Mouse (Mus musculus) layer of hippocampus, adult 11-12 months (tissue): ENCODE measurements around the gene Rccd1.
"Not testable (repeated sequence)": the region's sequence is repeated elsewhere in the genome, so short reads cannot be mapped to it uniquely, and the experiment has no call there.

Experiments
- DNase-seq: peaks from one replicate; pipeline ENCODE4 v3.0.0; 2022; ENCODE audit warnings: low spot score

Rccd1 gene

DNA sequence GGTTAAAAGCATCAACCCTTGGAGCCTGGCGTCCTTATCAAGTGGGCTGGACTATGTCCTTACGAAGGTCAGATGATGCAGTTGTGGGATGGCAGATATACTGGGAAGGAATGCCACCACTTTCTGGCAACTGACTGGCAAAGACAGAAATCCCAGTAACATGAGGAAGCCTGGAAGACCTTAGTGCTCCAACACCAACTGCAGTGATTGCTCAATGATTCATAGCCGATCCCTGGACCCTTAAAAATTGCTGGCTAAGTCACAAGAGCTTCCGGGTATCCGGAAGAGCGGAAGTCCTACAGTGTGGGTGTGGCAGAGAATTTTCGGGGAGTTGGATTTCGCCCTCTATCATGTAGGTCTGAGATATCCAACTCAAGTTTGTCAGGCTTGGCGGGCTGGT lies 21.9 kb upstream of the Rccd1 start:
- no peak for DNase-seq

DNA sequence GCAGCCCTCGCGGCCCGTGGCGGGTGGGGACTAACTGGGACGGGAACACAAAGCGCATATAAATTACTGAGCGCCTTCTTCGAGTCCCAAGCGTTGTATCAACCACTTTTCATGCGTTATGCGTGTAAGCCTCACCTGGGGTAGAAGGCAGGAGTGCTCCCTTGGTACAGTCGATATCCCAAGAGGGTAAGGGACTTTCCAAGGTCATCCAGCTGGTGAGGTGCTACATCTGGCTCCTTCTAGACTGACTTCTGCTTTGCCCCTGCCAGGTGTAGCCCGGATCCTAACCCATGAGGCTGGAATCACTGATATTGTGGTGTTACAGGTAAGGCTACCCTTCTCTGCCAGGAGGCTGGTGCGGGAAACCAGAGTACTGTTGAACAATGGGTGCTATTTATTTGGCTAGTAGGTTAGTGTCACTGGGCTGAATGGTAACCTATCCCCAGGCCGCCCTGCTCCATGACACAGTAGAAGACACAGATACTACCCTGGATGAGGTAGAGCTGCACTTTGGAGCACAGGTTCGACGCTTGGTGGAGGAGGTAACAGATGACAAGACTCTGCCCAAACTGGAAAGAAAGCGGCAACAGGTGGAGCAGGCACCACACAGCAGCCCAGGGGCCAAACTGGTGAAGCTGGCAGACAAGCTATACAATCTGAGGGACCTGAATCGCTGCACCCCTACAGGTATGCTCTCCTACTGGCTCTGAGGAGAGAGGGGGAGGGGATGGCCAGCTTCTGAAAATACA lies 19.2 kb upstream of the Rccd1 start:
- no peak for DNase-seq

DNA sequence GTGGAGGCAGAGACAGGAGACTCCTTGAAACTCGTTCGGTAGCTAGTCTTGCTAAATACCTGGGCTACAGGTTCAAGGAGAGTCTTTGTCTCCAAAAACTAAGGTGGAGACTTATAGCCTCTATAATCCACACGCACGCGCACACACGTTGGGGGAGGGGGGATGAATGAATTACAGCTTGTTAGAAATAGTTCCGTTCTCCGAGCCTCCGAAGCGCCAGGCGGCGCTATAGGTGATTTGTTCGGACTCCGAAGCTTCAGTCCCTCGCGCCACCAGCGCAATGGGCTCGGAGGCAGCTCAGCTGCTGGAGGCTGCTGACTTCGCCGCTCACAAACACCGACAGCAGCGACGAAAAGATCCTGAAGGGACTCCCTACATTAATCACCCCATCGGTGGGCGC lies 18.6 kb upstream of the Rccd1 start, which contains the start of gene Hddc3:
Gene Hddc3 (plus strand): TSS at position 247 of the 400 bp plus-strand sequence.
- DNase-seq: peak; percentile 97

DNA sequence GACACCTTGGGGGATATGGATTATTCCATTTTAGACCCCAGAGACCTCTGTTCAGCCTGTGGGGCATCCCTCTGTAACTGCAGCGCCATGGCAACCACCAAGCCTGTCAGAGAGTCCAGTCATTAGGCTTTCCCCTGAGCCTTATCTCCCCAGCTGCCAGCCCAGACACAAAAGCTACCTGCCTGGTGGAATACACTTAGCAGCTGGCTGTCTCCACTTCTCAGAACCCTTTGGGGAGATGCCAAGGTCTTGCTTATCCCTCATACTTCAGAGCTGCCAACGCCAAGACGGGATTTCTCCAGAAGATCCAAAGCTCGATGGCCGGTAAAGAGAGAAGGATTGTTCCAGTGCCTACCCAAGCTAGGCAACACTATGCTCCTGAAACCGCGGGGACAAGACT lies 17.5 kb upstream of the Rccd1 start:
- no peak for DNase-seq

GRCm38 (mm10) chr7:80340793-80341192 lies 16.5 kb upstream of the Rccd1 start, which contains the start of gene Unc45a:
Unc45a (minus strand) TSS chr7:80341005.
- DNase-seq: peak; percentile 78

- DNase-seq: peak; percentile 99
These were observed 15.8 kb upstream of the Rccd1 start for GRCm38 (mm10) chr7:80339793-80340628.

- no peak for DNase-seq
These were observed 15.1 kb upstream of the Rccd1 start for GRCm38 (mm10) chr7:80339371-80339770.

GRCm38 (mm10) chr7:80336932-80337331 lies 12.7 kb upstream of the Rccd1 start:
- no peak for DNase-seq

GRCm38 (mm10) chr7:80334848-80335247 lies 10.6 kb upstream of the Rccd1 start:
- no peak for DNase-seq

DNA sequence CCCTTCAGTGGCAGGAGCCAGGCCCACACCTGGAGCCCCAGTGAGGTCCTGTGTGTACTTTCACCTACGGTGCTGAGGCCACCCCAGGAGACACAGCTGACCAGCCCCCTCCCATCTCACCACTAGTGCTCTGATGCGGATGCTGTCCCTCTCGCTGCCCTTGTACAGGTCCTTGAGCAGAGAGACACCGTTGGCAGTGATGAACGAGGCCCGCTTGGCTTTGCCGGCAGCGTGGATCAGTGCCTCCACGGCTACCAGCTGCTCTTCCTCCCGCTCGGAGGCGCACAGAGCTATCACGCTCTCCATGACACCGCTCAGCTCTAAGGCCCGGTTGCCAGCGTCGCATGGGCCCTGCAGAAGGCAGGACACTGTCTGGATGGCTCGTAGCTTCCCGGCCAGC lies 7.2 kb upstream of the Rccd1 start:
- no peak for DNase-seq

DNA sequence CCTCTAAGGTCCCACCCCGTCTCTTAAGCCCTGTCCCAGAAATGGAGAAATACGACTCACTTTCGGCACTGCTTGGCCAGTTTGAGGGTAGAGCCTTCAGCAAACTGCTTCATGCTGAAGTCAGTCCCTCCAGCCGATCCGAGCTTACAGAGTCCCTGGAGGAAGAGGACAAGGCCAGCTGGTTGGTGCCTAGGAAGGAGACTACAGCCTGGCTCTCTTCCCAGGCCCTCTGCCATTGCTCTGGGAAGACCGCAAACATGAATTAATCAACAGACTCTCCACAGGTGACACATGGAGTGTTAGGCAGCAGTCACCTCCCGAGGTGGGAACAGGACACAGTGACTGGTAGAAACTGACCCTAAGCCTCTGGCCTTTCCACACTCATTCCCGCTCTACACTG lies 6.0 kb upstream of the Rccd1 start:
- DNase-seq: no peak

DNA sequence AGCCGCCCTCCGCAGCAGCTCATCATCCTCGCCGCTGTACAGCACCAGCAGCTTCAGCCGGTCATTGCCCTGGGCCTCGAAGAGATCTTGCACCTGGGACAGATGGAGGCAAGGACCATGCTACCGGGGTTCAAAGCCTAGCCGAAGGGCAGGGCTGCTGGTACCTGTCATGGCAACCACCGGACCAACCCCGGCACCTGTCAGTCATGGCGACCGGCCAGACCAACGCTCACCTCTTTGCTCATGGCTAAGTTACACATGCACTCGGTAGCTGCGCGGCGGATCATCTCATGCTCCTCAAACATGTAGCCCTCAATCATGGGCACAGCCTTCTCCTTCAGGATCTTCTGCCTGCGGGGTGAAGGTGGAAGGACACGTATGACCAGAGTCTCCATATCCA lies 1.8 kb upstream of the Rccd1 start:
- DNase-seq: no peak

- DNase-seq: no peak
These were observed 1.1 kb upstream of the Rccd1 start for GRCm38 (mm10) chr7:80325292-80325868.

GRCm38 (mm10) chr7:80324816-80325119 lies 514 bp upstream of the Rccd1 start:
- not testable (repeated sequence) for DNase-seq

DNA sequence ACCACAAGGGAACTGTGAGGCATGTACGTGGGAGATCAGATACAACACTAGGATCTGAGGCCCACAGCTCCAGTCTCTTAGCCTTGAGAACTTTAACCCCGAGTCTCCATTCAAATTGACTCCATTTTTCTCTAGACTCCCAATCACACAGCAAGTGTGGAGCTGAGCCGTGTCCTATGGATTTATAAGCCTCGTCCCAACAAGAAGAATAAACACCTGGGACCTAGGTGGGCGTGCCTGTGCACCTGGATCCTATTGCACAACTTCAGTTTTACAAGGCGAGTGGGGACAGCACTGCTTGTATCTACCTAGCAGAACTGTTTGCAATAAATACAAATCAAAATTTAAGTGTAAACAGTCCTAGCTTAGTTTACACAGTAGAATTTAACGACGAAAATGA lies 918 bp downstream of the Rccd1 start:
- DNase-seq: no peak

DNA sequence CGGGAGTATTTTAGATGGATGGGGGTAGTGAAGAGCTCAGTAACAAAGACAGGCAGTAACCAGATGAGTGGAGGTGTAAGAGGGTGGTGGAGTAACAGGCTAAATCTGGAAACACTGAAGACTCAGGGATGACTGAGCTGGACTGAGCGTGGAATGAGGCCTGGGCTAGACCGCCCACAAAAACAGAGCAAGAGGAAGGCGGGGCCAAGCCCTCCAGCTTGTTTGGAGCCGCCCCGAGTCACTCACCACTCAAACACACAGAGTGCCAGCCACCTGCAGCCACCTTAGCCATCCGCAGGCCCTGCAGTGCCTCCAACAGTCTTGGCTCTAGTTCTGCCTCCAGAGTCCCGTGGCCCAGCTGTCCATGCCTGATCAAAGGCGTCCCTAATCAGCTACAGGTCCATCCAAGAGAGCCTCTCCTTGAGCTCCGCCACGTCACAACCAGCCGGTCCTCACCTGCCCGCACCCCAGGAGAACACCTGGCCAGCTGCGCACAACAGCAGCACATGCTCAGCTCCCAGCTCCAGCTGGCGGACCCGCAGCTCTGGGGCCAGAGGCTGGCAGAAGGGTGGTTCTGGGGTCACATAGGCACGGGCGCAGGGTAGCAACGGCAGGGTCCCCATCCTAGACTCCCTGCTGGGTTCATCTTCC lies 4.3 kb downstream of the Rccd1 start:
- no peak for DNase-seq

GRCm38 (mm10) chr7:80318670-80319069 lies 5.6 kb downstream of the Rccd1 start:
- DNase-seq: no peak

DNA sequence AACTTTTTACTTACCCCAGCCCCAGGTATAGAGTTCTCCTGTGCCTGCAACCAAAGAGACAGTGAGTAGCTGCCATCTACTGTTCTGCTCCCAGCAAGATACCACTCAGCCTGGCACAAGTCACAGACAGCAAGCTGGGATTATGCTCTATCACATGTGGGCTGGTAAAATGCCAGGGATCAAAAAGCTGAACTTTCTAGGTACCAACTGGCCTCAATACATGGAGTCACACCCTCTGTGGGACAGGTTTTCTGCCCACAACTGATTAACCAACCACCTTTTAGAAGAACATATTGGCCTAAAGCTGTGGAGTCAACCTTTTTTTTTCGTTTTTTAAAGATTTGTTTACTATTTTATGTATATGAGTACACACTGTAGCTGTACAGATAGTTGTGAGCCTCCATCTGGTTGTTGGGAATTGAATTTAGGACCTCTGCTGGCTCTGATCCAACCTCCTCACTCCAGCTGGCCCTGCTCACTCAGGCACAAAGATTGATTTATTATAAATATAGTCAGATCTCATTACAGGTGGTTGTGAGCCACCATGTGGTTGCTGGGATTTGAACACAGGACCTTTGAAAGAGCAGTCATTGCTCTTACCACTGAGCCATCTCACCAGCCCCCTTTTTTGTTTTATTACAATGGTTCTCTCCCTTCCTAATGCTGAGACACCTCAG lies 6.7 kb downstream of the Rccd1 start:
- no peak for DNase-seq

- no peak for DNase-seq
These were observed 8.5 kb downstream of the Rccd1 start for GRCm38 (mm10) chr7:80315733-80316132.

GRCm38 (mm10) chr7:80310771-80311170 lies 13.5 kb downstream of the Rccd1 start:
- DNase-seq: no peak

DNA sequence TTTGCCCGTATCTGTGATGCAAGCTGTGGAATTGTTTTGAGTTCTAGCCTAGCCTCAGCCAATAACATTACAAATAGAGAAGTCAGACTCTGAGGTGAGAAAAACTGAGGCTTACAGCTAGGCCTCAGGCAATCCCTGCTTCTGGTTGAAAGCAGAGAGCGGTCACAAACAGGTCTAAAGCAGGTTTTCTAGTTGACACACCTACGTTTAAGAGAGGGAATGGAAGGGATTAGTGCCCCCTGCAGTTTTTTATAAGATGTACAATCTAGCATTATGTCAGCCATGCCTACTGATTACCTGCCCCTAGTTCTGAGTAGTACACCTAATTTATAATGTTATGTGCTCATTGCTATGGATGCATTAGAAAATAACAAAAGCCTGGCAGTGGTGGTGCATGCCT lies 16.5 kb downstream of the Rccd1 start:
- no peak for DNase-seq

GRCm38 (mm10) chr7:80301522-80301921 lies 22.7 kb downstream of the Rccd1 start:
- DNase-seq: no peak
